Mouse (Mus musculus): Measurements from ENCODE around the gene Myo5a. TPM values are rescaled to one million over a fixed set of nuclear protein-coding genes. Genes with fewer than 3 reads are reported as not detected.

The Myo5a gene
- polyA plus RNA-seq, 1 experiment from 2014 or later = 23.3 TPM

DNA sequence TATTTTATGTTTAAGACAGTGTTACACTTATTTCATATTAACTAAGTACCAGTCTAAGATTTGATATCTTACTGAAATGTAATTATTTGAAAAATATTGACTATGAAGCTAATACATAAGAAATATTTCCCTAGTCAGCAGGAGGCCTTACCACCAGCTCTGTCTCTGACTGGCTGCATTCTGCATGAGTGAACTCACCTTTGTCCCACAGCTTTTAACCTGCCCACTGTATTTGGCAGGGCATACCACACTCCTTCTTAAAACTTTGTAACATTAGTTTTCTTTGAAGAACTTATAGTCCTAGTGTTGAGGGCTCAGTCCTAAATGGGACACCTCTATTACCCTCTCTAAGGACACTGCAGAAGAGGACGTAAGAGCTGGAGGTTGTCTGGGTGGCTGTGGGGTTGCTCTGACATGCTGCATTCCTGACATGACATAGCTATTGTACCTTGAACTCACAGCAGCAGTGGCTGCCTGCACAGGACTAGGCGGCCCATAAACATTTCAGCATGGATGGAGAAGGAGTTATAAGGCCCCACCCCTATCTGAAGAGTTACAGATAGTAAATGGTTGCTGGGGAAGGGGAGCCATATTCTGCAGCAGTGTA lies 45.9 kb downstream of the Myo5a start:
- Histone ChIP-seq H3K36me3 (ENCODE audit: control insufficient read depth, insufficient read depth, low read length) (no peaks in the 10 kb centered on the region; the same call in 1 of the 2 replicates), H3K9me3 (ENCODE audit: control insufficient read depth, low read depth, low read length) (no peaks in the 10 kb centered on the region), H3K27ac (ENCODE audit: low read length) (no peak overlapping the region), H3K27me3 (ENCODE audit: control insufficient read depth, insufficient read depth, low read length) (no peaks in the 10 kb centered on the region), H3K9ac (replicated peaks; ENCODE audit: low read depth, low read length) (no peak overlapping the region), H3K4me1 (ENCODE audit: control insufficient read depth, insufficient read depth, low read length) (no peaks in the 10 kb centered on the region), H3K4me3 (ENCODE audit: low read depth, low read length) (no peak overlapping the region), H3K4me2 (replicated peaks; ENCODE audit: low read depth, low read length) (no peak overlapping the region)
- no peak for ATAC-seq (ENCODE audit: insufficient number of reproducible peaks, insufficient read depth, low FRiP score, low read depth)
- WGBS = 64% methylated on average over 2 of the region's 2 CpGs

DNA sequence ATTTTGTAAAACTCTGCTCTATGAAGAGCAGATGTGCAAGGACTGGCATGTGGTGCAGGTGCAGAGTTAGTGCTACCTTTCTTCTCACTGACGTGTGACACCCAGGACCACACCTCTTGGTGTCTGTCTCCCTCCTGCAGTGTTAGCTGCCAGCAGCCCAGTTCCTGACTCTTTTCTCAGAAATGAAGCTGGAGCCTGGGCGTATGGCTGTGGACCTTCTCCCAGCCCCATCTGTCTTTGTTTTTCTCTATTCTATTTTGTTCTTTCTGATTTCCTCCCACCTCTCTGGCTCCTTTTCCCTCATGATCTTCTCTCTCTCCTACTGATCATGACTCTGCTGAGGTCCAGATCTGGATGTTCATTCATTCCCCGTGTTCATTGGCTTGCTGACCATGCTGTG lies 50.3 kb downstream of the Myo5a start:
- no peak overlapping the region for H3K4me3 ChIP-seq (ENCODE audit: low read depth, low read length)
- WGBS = 90% methylated on average over 3 of the region's 3 CpGs
- H3K9ac ChIP-seq (replicated peaks; ENCODE audit: low read depth, low read length) = no peak overlapping the region
- no peaks in the 10 kb centered on the region; the same call in 1 of the 2 replicates for H3K36me3 ChIP-seq (ENCODE audit: control insufficient read depth, insufficient read depth, low read length)
- no peaks in the 10 kb centered on the region for H3K4me1 ChIP-seq (ENCODE audit: control insufficient read depth, insufficient read depth, low read length)
- H3K4me2 ChIP-seq (replicated peaks; ENCODE audit: low read depth, low read length) = no peak overlapping the region
- no peak for ATAC-seq (ENCODE audit: insufficient number of reproducible peaks, insufficient read depth, low FRiP score, low read depth)
- H3K9me3 ChIP-seq (ENCODE audit: control insufficient read depth, low read depth, low read length) = no peaks in the 10 kb centered on the region
- no peak overlapping the region for H3K27ac ChIP-seq (ENCODE audit: low read length)
- H3K27me3 ChIP-seq (ENCODE audit: control insufficient read depth, insufficient read depth, low read length) = no peaks in the 10 kb centered on the region

DNA sequence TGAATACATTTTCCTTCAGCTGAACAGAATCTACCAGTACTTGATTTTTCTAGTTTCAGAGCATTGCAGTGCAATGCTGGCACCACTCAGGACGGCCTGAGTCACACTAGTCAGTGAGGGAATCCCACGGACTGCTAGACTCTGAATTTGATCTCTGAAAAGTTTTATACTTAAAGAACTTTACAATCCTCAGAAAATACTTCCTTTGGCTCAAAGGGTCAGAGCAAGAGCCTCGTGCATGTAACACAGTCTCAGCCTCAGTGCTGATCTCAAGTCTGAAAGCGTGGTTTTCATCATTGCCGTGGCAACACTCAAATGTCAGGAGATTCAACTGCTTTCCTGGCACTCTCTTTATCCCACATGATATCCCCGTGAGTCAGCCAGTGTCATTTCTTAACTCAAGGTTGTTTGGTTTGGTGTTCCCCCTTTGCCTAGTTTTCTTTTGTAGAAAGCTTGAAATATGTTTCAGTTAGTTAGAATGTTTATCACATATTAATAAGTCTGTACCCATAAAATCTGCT lies 53.4 kb downstream of the Myo5a start:
- Histone ChIP-seq H3K4me1 (ENCODE audit: control insufficient read depth, insufficient read depth, low read length) (no peaks in the 10 kb centered on the region), H3K9me3 (ENCODE audit: control insufficient read depth, low read depth, low read length) (no peaks in the 10 kb centered on the region), H3K27me3 (ENCODE audit: control insufficient read depth, insufficient read depth, low read length) (no peaks in the 10 kb centered on the region), H3K27ac (ENCODE audit: low read length) (no peak overlapping the region), H3K9ac (replicated peaks; ENCODE audit: low read depth, low read length) (no peak overlapping the region), H3K36me3 (ENCODE audit: control insufficient read depth, insufficient read depth, low read length) (no peaks in the 10 kb centered on the region; the same call in none of the 2 replicates), H3K4me2 (replicated peaks; ENCODE audit: low read depth, low read length) (no peak overlapping the region), H3K4me3 (ENCODE audit: low read depth, low read length) (no peak overlapping the region)
- no peak for ATAC-seq (ENCODE audit: insufficient number of reproducible peaks, insufficient read depth, low FRiP score, low read depth)
- 60% methylated on average over 6 of the region's 6 CpGs for WGBS

DNA sequence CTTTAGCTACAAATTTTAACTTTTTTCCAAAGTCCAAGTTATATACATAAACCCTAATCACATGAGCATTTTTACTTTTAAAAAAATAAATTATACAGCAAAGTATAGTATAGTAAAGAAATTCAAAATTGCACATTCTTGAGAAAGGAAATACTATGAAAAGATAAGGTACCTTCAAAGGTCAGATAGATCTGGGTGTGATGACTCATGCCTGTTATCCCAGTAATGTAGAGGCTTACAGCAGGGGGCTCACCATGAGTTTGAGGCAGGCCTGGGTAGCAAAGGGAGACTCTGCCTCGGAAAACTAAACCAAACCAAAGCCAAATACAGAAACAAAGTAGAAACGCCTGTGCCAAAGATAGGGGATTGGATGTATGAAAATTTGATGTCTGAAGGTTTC lies 59.7 kb downstream of the Myo5a start:
- no peak overlapping the region for H3K4me3 ChIP-seq (ENCODE audit: low read depth, low read length)
- 74% methylated on average over 2 of the region's 2 CpGs for WGBS
- H3K27me3 ChIP-seq (ENCODE audit: control insufficient read depth, insufficient read depth, low read length) = no peaks in the 10 kb centered on the region
- H3K36me3 ChIP-seq (ENCODE audit: control insufficient read depth, insufficient read depth, low read length) = no peaks in the 10 kb centered on the region; the same call in 1 of the 2 replicates
- no peak overlapping the region for H3K27ac ChIP-seq (ENCODE audit: low read length)
- H3K4me2 ChIP-seq (replicated peaks; ENCODE audit: low read depth, low read length) = no peak overlapping the region
- H3K4me1 ChIP-seq (ENCODE audit: control insufficient read depth, insufficient read depth, low read length) = no peaks in the 10 kb centered on the region
- no peaks in the 10 kb centered on the region for H3K9me3 ChIP-seq (ENCODE audit: control insufficient read depth, low read depth, low read length)
- ATAC-seq (ENCODE audit: insufficient number of reproducible peaks, insufficient read depth, low FRiP score, low read depth) = no peak
- H3K9ac ChIP-seq (replicated peaks; ENCODE audit: low read depth, low read length) = no peak overlapping the region

DNA sequence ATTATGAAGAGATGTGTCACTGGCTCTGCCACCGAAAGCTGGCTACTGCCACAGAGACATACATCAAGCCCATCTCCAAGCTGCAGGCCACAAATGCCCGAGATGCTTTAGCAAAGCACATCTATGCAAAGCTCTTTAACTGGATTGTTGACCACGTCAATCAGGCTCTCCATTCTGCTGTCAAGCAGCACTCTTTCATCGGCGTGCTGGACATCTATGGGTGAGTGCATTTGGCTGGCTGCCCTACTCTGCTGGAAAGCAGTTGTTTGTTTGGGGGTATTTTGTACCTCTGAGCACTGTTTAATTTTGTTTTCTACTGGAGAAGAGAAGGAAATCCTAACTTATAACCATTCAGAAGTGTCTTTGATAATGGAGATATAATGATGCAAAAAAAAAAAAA lies 76.1 kb downstream of the Myo5a start:
- no peak overlapping the region for H3K9ac ChIP-seq (replicated peaks; ENCODE audit: low read depth, low read length)
- H3K4me3 ChIP-seq (ENCODE audit: low read depth, low read length) = no peak overlapping the region
- H3K36me3 ChIP-seq (ENCODE audit: control insufficient read depth, insufficient read depth, low read length) = no peaks in the 10 kb centered on the region; the same call in 1 of the 2 replicates
- H3K9me3 ChIP-seq (ENCODE audit: control insufficient read depth, low read depth, low read length) = no peaks in the 10 kb centered on the region
- no peak for ATAC-seq (ENCODE audit: insufficient number of reproducible peaks, insufficient read depth, low FRiP score, low read depth)
- no peaks in the 10 kb centered on the region for H3K27me3 ChIP-seq (ENCODE audit: control insufficient read depth, insufficient read depth, low read length)
- H3K4me2 ChIP-seq (replicated peaks; ENCODE audit: low read depth, low read length) = no peak overlapping the region
- WGBS = 76% methylated on average over 5 of the region's 5 CpGs
- H3K4me1 ChIP-seq (ENCODE audit: control insufficient read depth, insufficient read depth, low read length) = no peaks in the 10 kb centered on the region
- no peak overlapping the region for H3K27ac ChIP-seq (ENCODE audit: low read length)

DNA sequence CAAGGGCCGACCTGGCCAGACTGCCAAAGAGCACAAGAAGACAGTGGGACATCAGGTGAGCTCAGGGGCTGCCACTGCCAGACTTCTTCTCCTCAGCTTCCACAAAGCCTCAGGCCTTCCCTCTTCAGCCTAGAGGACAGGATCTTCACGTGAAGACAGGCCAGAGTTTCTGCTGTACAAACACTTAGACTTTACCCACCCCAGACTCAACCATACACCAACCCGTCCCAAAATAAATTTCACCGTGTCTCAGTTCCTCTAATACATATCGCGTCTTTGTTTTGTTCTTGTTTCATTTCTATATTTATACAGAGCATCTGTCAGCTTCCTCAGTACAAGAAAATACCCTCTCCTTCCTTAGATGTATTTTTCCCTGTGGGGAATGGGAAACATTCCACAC lies 89.7 kb downstream of the Myo5a start:
- Histone ChIP-seq H3K4me1 (ENCODE audit: control insufficient read depth, insufficient read depth, low read length) (no peaks in the 10 kb centered on the region), H3K27ac (ENCODE audit: low read length) (no peak overlapping the region), H3K36me3 (ENCODE audit: control insufficient read depth, insufficient read depth, low read length) (peaks cover 12% of the 10 kb centered on the region), H3K4me2 (replicated peaks; ENCODE audit: low read depth, low read length) (no peak overlapping the region), H3K9ac (replicated peaks; ENCODE audit: low read depth, low read length) (no peak overlapping the region), H3K9me3 (ENCODE audit: control insufficient read depth, low read depth, low read length) (no peaks in the 10 kb centered on the region), H3K27me3 (ENCODE audit: control insufficient read depth, insufficient read depth, low read length) (no peaks in the 10 kb centered on the region), H3K4me3 (ENCODE audit: low read depth, low read length) (no peak overlapping the region)
- no peak for ATAC-seq (ENCODE audit: insufficient number of reproducible peaks, insufficient read depth, low FRiP score, low read depth)
- 91% methylated on average over 6 of the region's 6 CpGs for WGBS

DNA sequence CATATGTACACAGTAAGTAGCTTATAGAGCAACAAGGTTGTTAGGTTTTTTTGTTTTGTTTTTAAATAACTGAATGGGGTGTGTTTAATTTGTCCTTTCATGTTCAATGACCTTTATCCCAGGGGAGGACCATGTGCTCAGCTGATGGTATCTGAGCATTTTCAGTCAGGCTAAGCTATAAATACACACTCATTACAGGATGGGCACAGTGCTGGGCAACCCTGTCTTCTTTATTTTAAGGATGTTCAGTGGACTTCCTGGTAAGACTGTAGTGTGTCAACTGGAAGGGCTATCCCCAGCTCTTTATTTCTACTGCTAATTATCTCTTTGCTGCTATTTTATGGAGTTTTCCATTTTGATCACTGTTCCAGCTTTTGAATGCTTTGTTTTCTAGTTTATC lies 92.8 kb downstream of the Myo5a start:
- ATAC-seq (ENCODE audit: insufficient number of reproducible peaks, insufficient read depth, low FRiP score, low read depth) = no peak
- Histone ChIP-seq H3K9ac (replicated peaks; ENCODE audit: low read depth, low read length) (no peak overlapping the region), H3K36me3 (ENCODE audit: control insufficient read depth, insufficient read depth, low read length) (peaks cover 12% of the 10 kb centered on the region), H3K27ac (ENCODE audit: low read length) (no peak overlapping the region), H3K27me3 (ENCODE audit: control insufficient read depth, insufficient read depth, low read length) (no peaks in the 10 kb centered on the region), H3K4me1 (ENCODE audit: control insufficient read depth, insufficient read depth, low read length) (no peaks in the 10 kb centered on the region), H3K9me3 (ENCODE audit: control insufficient read depth, low read depth, low read length) (no peaks in the 10 kb centered on the region), H3K4me3 (ENCODE audit: low read depth, low read length) (no peak overlapping the region), H3K4me2 (replicated peaks; ENCODE audit: low read depth, low read length) (no peak overlapping the region)

DNA sequence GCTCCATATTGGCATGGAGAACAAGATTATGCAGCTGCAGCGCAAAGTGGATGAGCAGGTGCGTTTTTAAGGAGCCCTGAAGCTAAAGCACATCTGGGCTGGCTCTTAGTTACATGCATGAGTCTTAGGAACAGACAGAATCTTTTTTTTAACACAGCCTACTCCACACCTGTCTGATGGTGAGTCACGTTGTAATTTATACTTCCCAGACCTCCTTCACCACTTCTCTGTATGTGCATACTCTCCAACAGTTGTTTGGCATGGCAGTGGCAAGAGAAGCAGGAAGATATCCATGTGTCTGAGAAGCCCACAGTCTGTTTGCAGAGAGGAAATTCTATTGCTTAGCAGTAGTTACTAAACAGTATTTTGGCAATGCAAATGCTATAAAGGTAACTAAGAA lies 100.9 kb downstream of the Myo5a start:
- 92% methylated on average over 3 of the region's 3 CpGs for WGBS
- Histone ChIP-seq H3K27ac (ENCODE audit: low read length) (no peak overlapping the region), H3K4me1 (ENCODE audit: control insufficient read depth, insufficient read depth, low read length) (no peaks in the 10 kb centered on the region), H3K27me3 (ENCODE audit: control insufficient read depth, insufficient read depth, low read length) (no peaks in the 10 kb centered on the region), H3K4me3 (ENCODE audit: low read depth, low read length) (no peak overlapping the region), H3K9ac (replicated peaks; ENCODE audit: low read depth, low read length) (no peak overlapping the region), H3K36me3 (ENCODE audit: control insufficient read depth, insufficient read depth, low read length) (peaks cover 21% of the 10 kb centered on the region), H3K4me2 (replicated peaks; ENCODE audit: low read depth, low read length) (no peak overlapping the region), H3K9me3 (ENCODE audit: control insufficient read depth, low read depth, low read length) (no peaks in the 10 kb centered on the region)
- ATAC-seq (ENCODE audit: insufficient number of reproducible peaks, insufficient read depth, low FRiP score, low read depth) = no peak
